Mouse (Mus musculus) stomach, postnatal 0 days (tissue): ENCODE data around the gene Notch1. TPM values are rescaled to one million over a fixed set of nuclear protein-coding genes. Genes with fewer than 3 reads are reported as not detected.

ENCODE experiments used
- ATAC-seq: fragments of 200-750 bp; cut with Nextera tagmentation; 2 replicates; pipeline ENCODE4 v1.8.0; 2017; ENCODE audit not compliant: low FRiP score, low TSS enrichment
- DNase-seq: peaks from one replicate; pipeline ENCODE4 v3.0.0-alpha.2; 2016; ENCODE audit warnings: low spot score
- H3K27ac ChIP-seq: fragments of 300-500 bp; sonication (generic); replicated peaks from 2 replicates; pipeline ENCODE4 v1.5.1; 2014; ENCODE audit warnings: mild to moderate bottlenecking, control low read depth
- H3K27me3 ChIP-seq: fragments of 300-500 bp; sonication (generic); 2 replicates; pipeline ENCODE4 v1.6.1; 2014; ENCODE audit warnings: low read length; ENCODE audit not compliant: control insufficient read depth, insufficient read depth
- H3K36me3 ChIP-seq: fragments of 300-500 bp; sonication (generic); 2 replicates; pipeline ENCODE4 v1.6.1; 2014; ENCODE audit warnings: low read length, mixed read lengths; ENCODE audit not compliant: control insufficient read depth, insufficient read depth
- H3K4me1 ChIP-seq: fragments of 300-500 bp; sonication (generic); replicated peaks from 2 replicates; pipeline ENCODE4 v1.6.1; 2014; ENCODE audit warnings: antibody characterized with exemption; ENCODE audit not compliant: control insufficient read depth, insufficient read depth
- H3K4me2 ChIP-seq: fragments of 300-500 bp; sonication (generic); replicated peaks from 2 replicates; pipeline ENCODE4 v1.6.1; 2014; ENCODE audit warnings: low read depth, mild to moderate bottlenecking, control low read depth, moderate library complexity
- H3K4me3 ChIP-seq: fragments of 300-500 bp; sonication (generic); 2 replicates; pipeline ENCODE4 v1.5.1; 2014; ENCODE audit warnings: low read depth, low read length, control low read depth
- H3K9ac ChIP-seq: fragments of 300-500 bp; sonication (generic); 2 replicates; pipeline ENCODE4 v1.6.1; 2014; ENCODE audit warnings: mild to moderate bottlenecking, low read length, control low read depth, mixed read lengths
- H3K9me3 ChIP-seq: fragments of 300-500 bp; sonication (generic); 2 replicates; pipeline ENCODE4 v1.6.1; 2016; ENCODE audit warnings: low read length; ENCODE audit not compliant: control insufficient read depth
- CTCF ChIP-seq: IDR thresholded peaks from 2 replicates; pipeline ENCODE4 v1.5.1; 2016; ENCODE audit warnings: antibody characterized with exemption, low read depth, mild to moderate bottlenecking, moderate library complexity
- EP300 ChIP-seq: optimal IDR thresholded peaks from 2 replicates; pipeline ENCODE3; 2016; ENCODE audit warnings: antibody characterized with exemption
- WGBS: fragments of 180-500 bp; shearing (Covaris S2); extraction: QIAGEN DNeasy Blood & Tissue Kit; methylation state at CpG from one replicate; pipeline ENCODE4 v1.1.7; 2014; 5-methylcytosine and 5-hydroxymethylcytosine counted together
- polyA plus RNA-seq: library from polyadenylated mRNA; unstranded; fragments of >200 nt; fragmentation: Nextera tagmentation; extraction: Ambion mirVana; gene quantifications from 2 replicates; pipeline ENCODE4 v1.2.1, GENCODE M21; 2015

Gene Notch1
- polyA plus RNA-seq, 1 experiment from 2014 or later: 4.8 TPM

DNA sequence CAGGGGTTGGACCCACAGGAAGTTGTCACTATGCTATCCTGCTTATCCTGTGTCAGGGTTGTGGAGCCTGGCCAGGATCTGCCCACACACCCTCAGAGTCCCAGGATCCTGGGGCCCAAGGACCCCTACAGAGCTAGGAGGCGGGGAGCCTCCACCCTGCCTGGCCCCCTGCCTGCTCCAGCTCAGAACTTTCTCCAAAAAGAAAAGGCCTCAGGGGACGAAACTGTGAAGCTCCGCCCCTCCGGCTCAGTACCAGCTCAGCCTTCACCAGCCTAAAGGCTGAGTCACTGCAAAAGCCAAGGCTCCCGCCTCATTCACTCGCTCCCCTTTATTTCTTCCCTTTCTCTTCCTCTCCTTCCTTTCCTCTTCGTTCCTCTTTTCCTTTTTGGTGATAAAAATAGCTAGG is 9.0 kb downstream of the Notch1 start:
- DNase-seq (peak; percentile 78), ATAC-seq (peak; percentile 54; the same call in 1 of the 2 replicates)
- H3K9me3 ChIP-seq: no peaks in the 10 kb centered on the region
- TF ChIP-seq EP300: no peak
- 0 out of 2 replicates have a peak, but pooled peaks have one; percentile 3 for TF ChIP-seq CTCF
- WGBS: 2% methylated on average over 7 of the region's 7 CpGs
- H3K4me1 ChIP-seq: peaks cover 23% of the 10 kb centered on the region
- H3K4me2 ChIP-seq: peak overlapping the region; percentile 32
- no peaks in the 10 kb centered on the region for H3K36me3 ChIP-seq
- H3K27me3 ChIP-seq: no peaks in the 10 kb centered on the region
- H3K4me3 ChIP-seq: no peak overlapping the region
- peak overlapping the region; percentile 45 for H3K9ac ChIP-seq
- H3K27ac ChIP-seq: peak overlapping the region; percentile 83

DNA sequence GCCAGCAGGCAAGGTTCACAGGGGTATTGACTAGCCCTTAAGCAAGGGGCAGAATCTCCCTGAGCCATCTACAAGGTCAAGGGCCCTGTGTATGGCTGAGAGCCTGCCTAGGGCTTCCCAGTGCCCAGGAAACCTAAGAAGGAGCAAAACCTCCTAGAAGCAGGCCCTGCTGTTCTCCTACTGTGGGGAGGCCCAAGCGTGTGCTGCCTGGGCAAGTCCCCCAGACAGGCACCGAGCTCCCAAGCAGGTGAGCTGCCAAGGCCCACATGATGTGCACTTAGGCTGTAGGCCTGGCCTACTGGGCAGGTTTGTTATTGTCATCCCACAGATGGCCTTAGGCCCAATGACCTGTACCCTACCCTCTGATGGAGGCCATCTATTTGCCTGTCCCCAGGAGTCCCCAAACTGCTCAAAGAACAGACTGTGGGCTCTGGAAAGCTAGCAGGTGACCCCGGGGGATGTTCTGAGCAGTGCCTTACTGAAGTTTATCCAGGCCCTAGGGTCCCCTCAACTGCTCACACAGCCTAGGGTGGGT is 9.7 kb downstream of the Notch1 start:
- no peaks in the 10 kb centered on the region for H3K9me3 ChIP-seq
- no peaks in the 10 kb centered on the region for H3K36me3 ChIP-seq
- DNase-seq (no peak), ATAC-seq (no peak)
- no peak overlapping the region for H3K4me2 ChIP-seq
- WGBS: 75% methylated on average over 3 of the region's 3 CpGs
- TF ChIP-seq CTCF: no peak
- no peak for TF ChIP-seq EP300
- no peak overlapping the region for H3K4me3 ChIP-seq
- peaks cover 23% of the 10 kb centered on the region for H3K4me1 ChIP-seq
- peak overlapping the region; percentile 45 for H3K9ac ChIP-seq
- peak overlapping the region; percentile 83 for H3K27ac ChIP-seq
- H3K27me3 ChIP-seq: no peaks in the 10 kb centered on the region

DNA sequence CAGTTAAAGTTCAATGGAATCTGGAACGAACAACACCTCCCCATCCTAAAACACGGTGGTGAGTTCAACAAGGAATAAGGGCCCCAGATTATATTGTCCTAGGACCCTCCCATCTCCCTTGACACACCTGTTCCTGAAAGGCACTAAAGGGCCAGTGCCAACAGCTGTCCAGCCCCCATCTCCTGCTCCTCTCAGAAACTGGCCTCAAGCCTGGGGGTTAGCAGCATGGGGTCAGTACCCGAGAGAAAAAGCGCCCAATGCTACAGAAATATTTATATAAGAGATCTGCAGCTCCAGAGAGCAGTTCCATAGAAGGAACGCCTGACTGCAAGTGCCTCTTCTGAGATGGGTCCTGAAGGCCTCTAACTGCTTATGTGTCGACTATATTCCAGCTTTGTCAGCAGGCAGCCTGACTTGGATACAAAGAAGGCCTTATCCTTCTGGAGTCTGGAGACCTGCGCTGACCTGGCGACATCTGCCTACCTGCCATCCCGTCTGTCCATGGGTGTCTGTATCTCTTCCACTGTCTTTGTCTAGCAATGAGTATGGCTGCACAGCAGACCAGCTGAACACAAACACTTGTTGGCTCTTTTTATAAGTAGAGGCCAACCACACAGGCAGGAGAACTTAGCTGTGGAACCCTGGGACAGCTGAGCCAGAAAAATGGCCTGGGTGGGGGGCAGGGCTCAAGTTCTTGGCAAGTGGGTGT is 11.5 kb downstream of the Notch1 start:
- no peak overlapping the region for H3K4me3 ChIP-seq
- H3K4me1 ChIP-seq: peaks cover 28% of the 10 kb centered on the region
- H3K9me3 ChIP-seq: no peaks in the 10 kb centered on the region
- H3K9ac ChIP-seq: no peak overlapping the region
- no peak overlapping the region; the same call in none of the 2 replicates for H3K4me2 ChIP-seq
- no peaks in the 10 kb centered on the region for H3K27me3 ChIP-seq
- WGBS: 61% methylated on average over 9 of the region's 9 CpGs
- DNase-seq: no peak
- no peak for ATAC-seq
- TF ChIP-seq EP300: no peak
- TF ChIP-seq CTCF: no peak
- H3K36me3 ChIP-seq: no peaks in the 10 kb centered on the region
- 0 out of 2 replicates have a peak overlapping the region, but pooled peaks have one; percentile 35 for H3K27ac ChIP-seq

DNA sequence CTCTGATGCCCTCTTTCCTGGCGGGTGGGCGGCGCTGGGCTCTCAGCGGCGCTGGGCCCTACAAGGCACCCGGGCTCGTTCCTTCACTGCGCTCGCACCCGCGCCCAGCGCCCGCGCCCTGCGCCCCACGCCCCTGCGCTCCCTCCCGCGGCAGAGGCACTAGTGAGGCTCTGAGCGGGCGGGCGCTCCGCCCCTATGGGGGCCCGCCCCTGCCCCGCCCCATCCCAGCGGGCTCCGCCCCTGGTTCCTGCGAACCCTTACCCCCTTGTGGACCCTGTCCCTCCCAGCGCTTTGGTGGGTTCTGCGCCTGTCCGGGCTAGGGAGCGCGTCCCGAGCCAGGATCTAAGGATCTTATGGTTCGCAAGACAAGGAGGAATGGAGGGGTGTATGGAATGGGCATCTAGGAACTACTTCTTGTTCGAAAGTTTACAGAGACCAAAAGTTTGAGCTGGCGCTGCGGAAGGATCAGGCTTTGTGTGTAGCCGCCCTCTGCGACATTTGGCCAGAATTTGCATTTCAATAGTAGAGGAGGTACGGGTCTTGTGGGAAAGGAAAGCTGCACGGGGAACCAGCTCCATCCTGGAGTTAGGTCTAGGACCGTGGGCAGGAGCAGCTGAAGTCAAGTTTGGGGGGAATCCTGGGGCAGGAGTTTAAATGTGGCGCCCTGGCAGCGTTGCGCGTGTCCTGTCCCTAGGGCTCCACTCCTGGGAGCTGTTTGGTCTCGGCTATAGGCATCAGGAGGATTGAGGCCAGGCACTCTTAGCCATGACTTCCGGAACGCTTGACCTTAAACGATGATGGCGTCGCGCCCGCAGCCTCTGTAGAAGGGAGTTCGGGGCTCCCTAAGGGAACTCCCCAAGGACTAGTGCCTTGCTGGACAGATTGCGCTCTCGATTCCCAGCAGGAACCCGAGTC is 12.5 kb downstream of the Notch1 start:
- no peaks in the 10 kb centered on the region for H3K36me3 ChIP-seq
- no peaks in the 10 kb centered on the region for H3K27me3 ChIP-seq
- peak overlapping the region; percentile 79 for H3K9ac ChIP-seq
- WGBS: 4% methylated on average over 49 of the region's 59 CpGs
- H3K27ac ChIP-seq: peak overlapping the region; percentile 89
- DNase-seq: peak; percentile 89
- peak overlapping the region; percentile 79 for H3K4me2 ChIP-seq
- H3K9me3 ChIP-seq: no peaks in the 10 kb centered on the region
- peaks cover 33% of the 10 kb centered on the region for H3K4me1 ChIP-seq
- peak overlapping the region; percentile 82 for H3K4me3 ChIP-seq
- TF ChIP-seq CTCF (peak; percentile 20; the same call in 1 of the 2 replicates), EP300 (no peak)
- ATAC-seq: peak; percentile 86

DNA sequence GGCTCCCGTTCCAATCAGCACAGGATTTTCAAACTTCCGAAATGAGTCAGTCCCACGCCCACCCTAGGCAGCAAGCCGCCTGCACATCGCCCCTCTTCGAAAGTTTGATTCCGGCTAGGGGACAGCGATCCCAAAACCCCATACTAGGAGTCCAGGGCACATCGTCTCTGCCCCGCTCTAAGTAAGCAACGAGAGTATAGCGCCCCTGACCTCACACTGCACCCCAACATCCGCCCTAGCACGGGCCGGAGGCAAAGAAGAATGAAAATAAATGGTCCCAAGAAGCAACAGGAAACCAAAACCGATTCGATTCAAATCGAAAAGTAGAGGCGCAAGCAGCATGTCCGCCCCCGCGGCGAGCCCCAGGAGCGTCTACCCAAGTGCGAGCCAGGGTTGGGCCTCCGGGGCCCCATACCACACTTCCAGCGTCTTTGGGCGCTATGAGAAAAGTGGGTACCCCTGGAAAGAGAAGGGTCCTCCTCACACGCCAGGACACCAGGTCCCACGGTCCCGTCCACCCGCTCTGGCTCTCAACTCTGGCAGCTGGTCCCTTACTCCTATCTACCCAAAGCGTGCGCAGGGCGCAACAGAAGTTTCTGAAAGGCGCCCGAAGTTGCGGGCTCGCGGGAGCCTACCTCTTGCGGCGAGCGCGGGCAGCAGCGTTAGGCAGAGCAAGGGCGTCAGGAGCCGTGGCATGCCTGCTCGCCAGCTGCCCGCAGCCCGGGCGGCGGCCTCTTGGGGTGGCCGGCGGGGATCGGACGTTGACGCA is 13.4 kb downstream of the Notch1 start:
- Histone ChIP-seq H3K27me3 (no peaks in the 10 kb centered on the region), H3K4me2 (peak overlapping the region; percentile 79), H3K9me3 (no peaks in the 10 kb centered on the region), H3K4me1 (peaks cover 33% of the 10 kb centered on the region), H3K27ac (peak overlapping the region; percentile 89), H3K9ac (peak overlapping the region; percentile 79), H3K36me3 (no peaks in the 10 kb centered on the region), H3K4me3 (peak overlapping the region; percentile 82)
- TF ChIP-seq CTCF: no peak
- DNase-seq (no peak), ATAC-seq (peak; percentile 9; the same call in 1 of the 2 replicates)
- under 1% methylated on average over 56 of the region's 57 CpGs for WGBS
